Mouse (Mus musculus) CD4-positive helper T cell, adult 2 months (primary cell): ENCODE results near the gene Kcnt1.
"Not testable (repeated sequence)": the region's sequence is repeated elsewhere in the genome, so short reads cannot be mapped to it uniquely, and the experiment has no call there.

ENCODE experiments used
- DNase-seq: peaks from one replicate; pipeline ENCODE4 v3.0.0-alpha.2; 2012; ENCODE audit warnings: low read depth, missing footprints, low spot score

Gene Kcnt1

DNA sequence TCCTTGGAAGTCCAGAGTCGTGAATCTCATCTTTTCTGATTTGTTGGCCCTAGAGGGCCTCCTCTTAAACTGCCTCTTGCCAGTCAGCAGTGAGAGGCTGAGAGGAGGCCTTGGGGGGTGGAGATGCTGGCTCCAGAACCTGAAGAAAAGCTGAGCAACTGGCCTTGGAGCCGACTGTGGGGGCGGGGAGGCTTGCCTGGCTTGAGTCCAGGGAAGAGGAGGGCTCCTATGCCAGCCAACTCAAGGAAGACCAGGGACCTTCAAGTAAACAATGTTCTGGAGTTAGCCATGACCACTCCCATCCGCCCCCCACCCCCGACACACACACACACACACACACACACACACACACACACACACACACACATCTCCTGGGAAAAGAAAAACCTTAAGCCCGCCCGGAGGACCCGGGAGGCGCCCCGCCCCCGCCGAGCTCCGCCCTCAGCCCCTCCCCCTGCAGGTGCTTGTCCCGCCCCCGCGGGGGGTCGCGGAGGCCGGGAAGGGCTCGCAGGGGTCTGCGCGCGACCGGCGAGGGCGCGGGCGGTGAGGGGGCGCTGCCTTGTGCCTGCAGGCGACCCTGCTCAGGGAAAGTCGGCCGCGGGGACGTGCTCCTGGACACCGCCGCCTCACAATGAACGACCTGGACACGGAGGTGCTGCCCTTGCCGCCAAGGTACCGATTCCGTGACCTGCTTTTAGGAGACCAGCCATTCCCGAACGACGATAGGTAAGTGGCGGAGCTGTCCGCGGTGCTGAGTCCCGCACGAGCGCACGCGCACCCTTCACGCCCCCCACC lies at the start of gene Kcnt1:
TSS of gene Kcnt1 (plus strand) at position 398 of the 795 bp plus-strand sequence.
- DNase-seq: no peak

- not testable (repeated sequence) for DNase-seq
Measured at GRCm38 (mm10) chr2:25815748-25816147, 47.8 kb upstream of the Kcnt1 start, which contains the start of gene Glt6d1. Gene Glt6d1, minus strand, starts transcription at chr2:25815848.

DNA sequence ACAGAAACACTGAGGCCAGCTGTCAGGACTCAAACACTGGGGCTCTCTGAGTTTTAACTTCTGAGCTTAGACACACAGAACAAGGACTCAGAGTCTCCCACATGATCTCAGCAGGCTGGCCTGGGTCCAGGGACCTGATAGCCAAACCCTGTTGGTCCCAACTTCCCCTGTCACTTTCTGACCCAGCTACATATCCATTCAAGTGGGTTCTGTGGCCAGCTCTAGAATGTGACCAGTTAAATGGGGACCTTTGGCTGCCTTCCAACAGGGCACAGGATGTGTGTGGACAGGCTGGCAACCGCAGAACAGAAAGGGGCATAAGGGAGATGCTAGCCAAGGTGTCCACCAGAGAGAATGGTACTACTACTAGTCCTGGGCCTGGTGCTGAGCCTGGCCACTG lies 40.7 kb upstream of the Kcnt1 start, which contains the start of gene Lcn9:
TSS of gene Lcn9 (plus strand) at position 348 of the 400 bp plus-strand sequence.
- no peak for DNase-seq

- DNase-seq: no peak
Measured at GRCm38 (mm10) chr2:25824751-25825150, 38.8 kb upstream of the Kcnt1 start.

- peak; percentile 69 for DNase-seq
Measured at GRCm38 (mm10) chr2:25828344-25828947, 35.1 kb upstream of the Kcnt1 start.

DNA sequence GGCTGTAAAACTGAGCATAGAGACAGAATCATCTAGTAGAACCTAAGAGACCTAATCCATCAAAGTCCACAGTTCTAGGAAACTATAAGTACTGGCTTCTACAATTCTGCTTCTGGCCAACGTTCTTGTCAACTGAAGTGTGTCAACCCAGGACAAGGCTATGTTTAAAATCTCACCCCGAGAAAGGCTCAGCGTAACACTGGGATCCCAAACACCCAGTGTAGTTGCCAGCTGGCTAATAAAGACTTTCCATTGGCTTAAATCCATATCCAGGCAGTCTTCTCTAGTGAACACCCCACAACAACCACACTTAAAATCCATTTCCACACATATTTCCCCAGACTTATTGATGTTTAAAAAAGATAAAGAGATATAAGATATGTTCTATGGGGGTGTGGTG lies 32.7 kb upstream of the Kcnt1 start:
- DNase-seq: no peak

DNA sequence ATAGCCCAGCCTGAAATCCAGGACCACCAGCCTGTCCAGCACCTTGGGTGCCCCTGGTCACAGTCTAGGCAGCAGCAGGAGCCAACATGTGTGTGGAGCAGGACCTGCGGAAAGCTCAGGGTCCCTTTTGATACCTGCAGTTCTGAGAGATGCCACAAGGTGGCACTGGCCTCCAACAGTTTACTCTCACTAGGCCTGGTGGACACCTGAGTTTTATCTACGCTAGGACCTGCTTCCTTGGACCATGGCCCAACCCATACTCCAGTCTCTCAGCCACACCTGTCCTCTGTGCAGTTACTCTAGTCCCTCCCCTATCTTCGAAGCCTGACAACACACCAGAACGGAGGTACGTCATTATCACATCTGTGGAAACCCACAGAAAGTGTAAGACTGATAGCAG lies 27.2 kb upstream of the Kcnt1 start:
- DNase-seq: peak; percentile 63

DNA sequence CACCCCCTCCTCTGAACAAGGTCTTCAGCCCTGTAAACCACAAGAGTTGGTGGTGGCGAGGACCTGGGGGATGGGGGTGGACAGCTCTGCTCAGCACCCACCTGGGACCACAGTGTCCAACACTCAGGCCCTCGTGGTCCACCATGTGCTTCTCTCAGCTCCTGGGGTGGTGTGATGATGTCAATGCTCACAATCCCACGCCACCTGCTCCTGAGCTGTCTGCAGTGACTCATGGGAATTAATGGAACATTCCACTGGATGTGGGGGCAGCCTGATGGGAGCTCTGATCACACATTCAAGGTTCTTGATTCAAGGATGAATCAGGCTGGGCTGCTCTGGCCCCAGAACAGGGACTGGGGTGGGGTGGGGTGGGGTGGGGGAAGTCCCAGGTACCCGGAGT lies 21.4 kb upstream of the Kcnt1 start:
- no peak for DNase-seq

- no peak for DNase-seq
Measured at GRCm38 (mm10) chr2:25842758-25843157, 20.8 kb upstream of the Kcnt1 start.

GRCm38 (mm10) chr2:25844097-25844496 lies 19.4 kb upstream of the Kcnt1 start:
- no peak for DNase-seq

DNA sequence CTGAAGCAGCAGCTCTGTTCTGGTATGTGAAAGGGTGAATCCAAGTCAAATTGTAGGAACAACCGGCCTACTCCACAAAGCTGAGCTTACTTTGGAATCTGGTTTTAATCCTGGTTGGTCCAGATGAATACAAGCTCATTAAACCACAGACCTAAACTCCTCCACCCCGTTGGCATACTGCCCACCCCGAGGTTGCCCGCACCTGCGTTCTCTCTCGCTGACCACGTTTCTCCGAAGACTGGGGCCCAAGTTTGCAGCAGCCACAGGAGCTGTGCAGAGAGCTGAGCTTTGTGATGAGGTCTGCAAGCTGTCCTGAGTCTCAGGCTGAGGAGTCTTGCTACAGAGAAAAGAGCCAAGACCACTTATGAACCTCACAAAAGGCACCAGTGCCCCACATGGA lies 17.0 kb upstream of the Kcnt1 start:
- DNase-seq: no peak

DNA sequence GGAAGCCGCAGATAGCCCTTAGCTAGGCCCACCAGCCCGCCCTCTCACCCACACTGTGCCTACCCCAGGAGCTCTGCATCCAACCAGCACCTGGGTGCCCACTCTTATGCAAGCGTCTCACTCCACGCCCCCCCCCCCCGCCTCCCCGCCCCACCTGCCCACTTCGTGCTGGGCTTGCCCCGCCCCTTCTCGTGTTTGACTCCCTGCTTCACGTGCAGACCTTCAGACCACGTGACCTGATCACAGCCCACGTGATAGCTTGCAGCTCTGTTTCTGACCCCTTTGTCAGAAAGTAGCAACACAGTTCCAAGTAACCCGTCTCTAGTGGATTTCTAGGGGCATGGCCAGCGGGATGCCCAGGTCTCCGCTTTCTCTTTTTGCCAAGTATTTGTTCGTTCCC lies 16.3 kb upstream of the Kcnt1 start, which contains the start of gene Sohlh1:
TSS of gene Sohlh1 (minus strand) at position 23 of the 400 bp plus-strand sequence.
- DNase-seq: no peak

DNA sequence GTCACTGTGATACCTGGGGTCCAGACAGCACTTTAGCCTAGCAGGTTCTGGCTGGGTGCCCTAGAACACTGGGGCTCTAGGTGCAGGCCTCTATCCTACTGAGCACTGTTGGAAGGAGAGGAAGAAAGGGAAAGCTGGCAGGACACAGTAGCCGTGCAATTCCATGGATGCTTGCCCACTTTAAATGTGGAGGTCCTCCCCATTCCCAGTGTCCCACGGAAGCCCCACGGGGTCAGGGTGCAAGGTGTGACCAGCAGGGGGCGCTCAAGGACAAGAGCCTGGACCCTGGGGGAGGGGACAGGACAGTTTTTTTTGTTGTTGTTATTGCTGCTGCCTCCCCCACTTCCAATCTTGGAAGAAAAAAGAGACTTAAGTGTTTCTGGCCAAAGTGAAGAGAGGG lies 13.2 kb upstream of the Kcnt1 start:
- DNase-seq: peak; percentile 41

- peak; percentile 32 for DNase-seq
Measured at GRCm38 (mm10) chr2:25852626-25853025, 10.9 kb upstream of the Kcnt1 start.

DNA sequence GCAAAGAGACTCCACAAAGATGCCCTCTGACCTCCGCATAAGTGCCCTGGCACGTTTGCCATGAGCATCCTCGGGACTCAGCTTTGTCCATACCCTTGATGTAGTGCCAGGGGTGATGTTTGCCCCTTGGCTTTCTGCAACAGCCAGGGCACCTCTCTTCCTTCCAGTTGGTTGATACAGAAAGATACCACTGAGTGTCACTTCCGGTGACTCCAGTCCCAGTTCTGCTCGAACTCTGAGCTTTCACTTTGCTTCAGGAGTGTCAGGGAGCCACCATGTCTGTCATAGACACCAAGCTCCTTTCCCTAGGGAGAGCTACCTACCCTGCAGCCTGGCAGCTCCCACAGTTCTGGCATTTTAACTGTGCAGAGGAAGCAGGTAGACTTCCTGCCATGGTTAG lies 9.5 kb upstream of the Kcnt1 start:
- peak; percentile 49 for DNase-seq

DNA sequence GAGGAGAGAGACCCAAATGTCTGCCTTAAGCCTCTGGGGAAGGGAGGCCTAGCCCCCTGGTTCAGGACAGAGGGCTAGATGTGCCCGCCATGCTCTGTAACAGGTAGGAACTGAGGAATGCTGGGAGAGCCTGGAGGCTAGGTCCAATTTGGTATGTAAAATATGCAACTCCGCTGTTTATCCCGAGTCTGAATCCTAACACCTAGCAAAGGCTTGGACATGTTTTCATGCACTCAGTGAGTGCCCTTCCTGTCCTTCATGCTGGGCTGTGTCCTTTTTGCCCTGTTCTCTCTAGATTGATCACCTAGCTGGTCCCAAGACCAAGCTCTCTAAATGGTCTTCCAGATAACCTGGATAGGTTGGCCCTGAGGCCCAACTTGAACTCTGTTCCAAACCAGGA lies 3.6 kb upstream of the Kcnt1 start:
- no peak for DNase-seq

GRCm38 (mm10) chr2:25862038-25862437 lies 1.5 kb upstream of the Kcnt1 start:
- no peak for DNase-seq

DNA sequence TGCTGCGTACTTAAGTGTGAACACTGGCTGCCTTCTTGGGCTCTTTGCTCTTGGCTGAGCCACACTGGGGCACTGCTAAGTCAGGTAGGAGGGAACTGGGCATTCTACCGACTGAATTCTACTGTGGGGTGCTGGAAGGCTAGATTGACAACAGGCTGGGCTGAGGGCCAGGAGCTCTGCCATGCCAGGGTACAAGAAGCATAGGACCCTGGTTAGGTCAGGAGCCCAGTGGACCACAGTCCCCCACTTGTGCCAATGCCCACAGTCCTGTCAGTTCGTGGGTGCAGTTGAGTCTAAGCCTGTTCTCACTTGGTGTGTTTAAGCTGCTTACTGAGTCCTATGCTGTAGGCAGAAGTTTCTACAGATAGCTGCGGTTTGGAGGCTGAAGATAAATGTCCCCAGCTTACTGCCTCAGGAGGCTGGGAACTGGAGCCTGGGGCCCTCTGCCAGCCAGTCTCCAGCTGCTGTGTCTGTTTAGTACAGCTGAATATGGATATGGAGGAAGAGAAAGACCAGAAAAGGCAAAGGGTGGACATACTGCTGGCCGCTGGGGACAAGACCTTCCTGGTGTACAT lies 751 bp upstream of the Kcnt1 start:
- no peak for DNase-seq

DNA sequence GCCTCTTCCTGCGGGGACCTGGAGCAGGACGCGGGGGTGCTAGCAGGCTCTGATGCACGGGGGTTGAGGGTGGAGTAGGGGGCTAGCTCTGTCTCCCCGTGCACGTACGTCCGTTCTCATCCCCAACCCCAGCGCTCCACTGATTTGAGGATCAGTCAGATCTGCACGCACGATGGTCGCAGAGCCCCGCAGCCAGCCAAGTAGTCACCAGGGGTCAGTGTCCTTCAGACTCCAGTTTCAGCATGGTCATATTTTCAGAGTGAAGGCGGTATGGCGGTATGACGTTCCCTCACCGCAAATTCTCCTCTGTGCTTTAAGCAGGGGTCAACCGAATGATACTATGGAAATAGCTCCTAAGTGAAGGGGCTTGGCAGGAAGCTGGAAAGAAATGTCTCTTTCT lies 696 bp downstream of the Kcnt1 start:
- no peak for DNase-seq

DNA sequence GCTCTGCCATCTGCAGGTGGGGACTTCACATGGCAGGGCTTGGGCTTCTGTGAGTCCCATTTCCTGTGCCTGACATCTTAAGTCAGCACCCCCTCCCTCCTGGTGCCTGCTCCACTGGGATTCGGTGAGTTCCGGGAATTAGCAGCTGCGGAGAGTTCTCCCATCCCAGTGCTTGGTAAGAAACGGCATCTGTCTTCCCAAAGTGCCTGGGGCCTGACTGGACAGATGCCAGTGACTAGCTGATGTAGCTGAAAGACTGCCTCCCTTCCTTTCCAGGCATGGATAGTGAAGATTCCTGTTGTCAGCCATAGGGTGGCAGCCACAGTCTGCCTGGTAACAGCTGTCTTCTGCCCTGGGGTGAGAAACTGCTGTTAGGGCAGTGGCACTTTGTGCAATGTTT lies 1.9 kb downstream of the Kcnt1 start:
- no peak for DNase-seq

DNA sequence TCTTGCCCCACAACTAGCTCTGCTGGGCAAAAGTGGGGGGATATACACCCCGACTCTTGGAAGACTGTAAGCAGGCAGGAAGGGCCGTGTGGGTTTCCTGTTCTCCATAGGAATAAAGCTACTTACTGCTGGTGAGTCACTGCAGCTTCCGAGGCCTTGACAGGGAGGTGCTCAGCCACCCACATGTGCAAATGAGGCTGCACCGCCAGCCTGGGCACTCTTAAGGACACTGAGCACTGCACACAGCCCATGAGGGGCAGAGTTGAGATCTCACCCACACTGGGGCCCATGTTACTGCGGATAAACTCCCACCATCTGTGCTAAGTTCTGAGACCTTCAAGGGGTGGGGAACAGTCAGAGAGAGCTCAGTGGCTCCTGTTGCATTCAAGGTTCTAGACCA lies 3.1 kb downstream of the Kcnt1 start:
- DNase-seq: no peak

DNA sequence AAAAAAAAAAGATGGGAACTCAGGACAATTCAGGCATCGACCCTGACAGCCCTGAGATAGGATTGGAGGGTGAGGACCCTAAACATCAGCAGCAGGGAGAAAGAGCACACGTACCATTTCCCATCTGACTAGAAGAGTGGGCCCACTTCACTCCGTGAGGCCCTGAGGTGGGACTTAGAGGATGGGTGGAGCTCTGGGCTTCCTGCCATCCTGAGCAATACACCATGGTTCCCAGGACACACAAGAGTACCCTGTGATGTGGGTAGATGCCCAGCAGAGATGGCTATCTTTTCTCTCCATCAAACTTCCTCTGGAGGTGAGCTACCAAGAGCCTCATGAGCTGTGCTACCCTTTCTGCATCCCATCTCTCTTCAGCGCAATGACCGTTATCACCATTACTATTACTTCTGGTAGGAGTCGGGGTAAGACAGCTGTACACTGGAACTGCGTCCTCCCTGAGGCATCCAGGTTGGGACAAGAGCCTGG lies 13.8 kb downstream of the Kcnt1 start:
- DNase-seq: no peak
